Mouse (Mus musculus) limb, embryonic 13.5 days (tissue): Measurements from ENCODE around the gene St3gal3. TPM values are rescaled to one million over a fixed set of nuclear protein-coding genes. Genes with fewer than 3 reads are reported as not detected.

ENCODE experiments used
- ATAC-seq: fragments of 200-750 bp; cut with Nextera tagmentation; 2 replicates; pipeline ENCODE4 v1.8.0; 2017; ENCODE audit warnings: low read depth, moderate number of reproducible peaks, moderate TSS enrichment; ENCODE audit not compliant: low FRiP score
- H3K27ac ChIP-seq: fragments of 300-500 bp; sonication (generic); 2 replicates; pipeline ENCODE4 v1.5.1; 2015; ENCODE audit warnings: inconsistent platforms, mild to moderate bottlenecking, moderate library complexity
- H3K27me3 ChIP-seq: fragments of 300-500 bp; sonication (generic); 2 replicates; pipeline ENCODE4 v1.6.1; 2015; ENCODE audit warnings: mild to moderate bottlenecking, inconsistent platforms
- H3K36me3 ChIP-seq: fragments of 300-500 bp; sonication (generic); 2 replicates; pipeline ENCODE4 v1.6.1; 2015; ENCODE audit warnings: inconsistent platforms, mild to moderate bottlenecking, moderate library complexity
- H3K4me1 ChIP-seq: fragments of 300-500 bp; sonication (generic); 2 replicates; pipeline ENCODE4 v1.6.1; 2015; ENCODE audit warnings: inconsistent platforms
- H3K4me2 ChIP-seq: fragments of 300-500 bp; sonication (generic); replicated peaks from 2 replicates; pipeline ENCODE4 v1.6.1; 2015; ENCODE audit warnings: inconsistent platforms, mild to moderate bottlenecking, moderate library complexity
- H3K4me3 ChIP-seq: fragments of 300-500 bp; sonication (generic); 2 replicates; pipeline ENCODE4 v1.5.1; 2015; ENCODE audit warnings: moderate library complexity, mild to moderate bottlenecking, inconsistent platforms
- H3K9ac ChIP-seq: fragments of 300-500 bp; sonication (generic); 2 replicates; pipeline ENCODE4 v1.6.1; 2015; ENCODE audit warnings: mild to moderate bottlenecking, inconsistent platforms
- H3K9me3 ChIP-seq: fragments of 300-500 bp; sonication (generic); 2 replicates; pipeline ENCODE4 v1.6.1; 2016; ENCODE audit warnings: inconsistent platforms
- WGBS: fragments of 180-500 bp; shearing (Covaris S2); methylation state at CpG from one replicate; pipeline ENCODE4 v1.1.7; 2015; 5-methylcytosine and 5-hydroxymethylcytosine counted together
- polyA plus RNA-seq: library from polyadenylated mRNA; unstranded; fragments of >200 nt; fragmentation: Nextera tagmentation; extraction: Ambion mirVana; gene quantifications from 2 replicates; pipeline ENCODE4 v1.2.1, GENCODE M21; 2015

Gene St3gal3
- polyA plus RNA-seq, 1 experiment from 2014 or later = 9.8 TPM

DNA sequence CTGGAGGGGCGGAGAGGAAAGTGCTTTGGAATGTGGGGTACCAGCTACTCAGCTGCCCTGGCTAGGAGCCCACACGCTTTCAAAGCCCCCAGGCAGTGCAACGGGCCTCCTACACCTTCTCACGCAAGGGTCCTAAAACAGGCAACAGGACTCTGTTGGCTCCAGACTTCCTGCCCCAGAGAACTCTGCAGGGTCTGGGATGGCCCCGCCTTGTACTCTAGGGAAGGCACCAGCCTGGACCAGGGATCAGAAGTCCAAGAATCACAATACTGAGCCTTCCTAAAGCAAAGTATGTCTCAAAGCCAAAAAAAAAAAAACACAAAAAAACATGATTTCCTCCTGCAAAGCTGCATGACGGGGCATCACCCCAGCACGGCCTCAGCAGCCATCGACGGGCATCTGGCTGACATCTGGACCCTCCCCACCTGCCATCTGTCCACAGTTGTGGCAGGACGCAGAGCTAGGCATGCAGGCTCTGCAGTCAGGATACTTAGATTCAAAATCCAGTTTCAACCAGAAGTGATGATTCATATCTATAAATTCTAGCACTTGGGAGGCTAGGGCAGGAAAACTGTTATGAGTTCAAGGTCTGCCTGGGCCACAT lies 134.0 kb downstream of the St3gal3 start:
- no peaks in the 10 kb centered on the region for H3K9me3 ChIP-seq
- no peak overlapping the region for H3K9ac ChIP-seq
- no peak for ATAC-seq
- peaks cover 17% of the 10 kb centered on the region for H3K27me3 ChIP-seq
- peak overlapping the region; percentile 27; the same call in 1 of the 2 replicates for H3K4me2 ChIP-seq
- H3K36me3 ChIP-seq = no peaks in the 10 kb centered on the region
- H3K27ac ChIP-seq = peak overlapping the region; percentile 55
- H3K4me3 ChIP-seq = no peak overlapping the region
- peaks cover 46% of the 10 kb centered on the region for H3K4me1 ChIP-seq
- WGBS = 15% methylated on average over 10 of the region's 10 CpGs

DNA sequence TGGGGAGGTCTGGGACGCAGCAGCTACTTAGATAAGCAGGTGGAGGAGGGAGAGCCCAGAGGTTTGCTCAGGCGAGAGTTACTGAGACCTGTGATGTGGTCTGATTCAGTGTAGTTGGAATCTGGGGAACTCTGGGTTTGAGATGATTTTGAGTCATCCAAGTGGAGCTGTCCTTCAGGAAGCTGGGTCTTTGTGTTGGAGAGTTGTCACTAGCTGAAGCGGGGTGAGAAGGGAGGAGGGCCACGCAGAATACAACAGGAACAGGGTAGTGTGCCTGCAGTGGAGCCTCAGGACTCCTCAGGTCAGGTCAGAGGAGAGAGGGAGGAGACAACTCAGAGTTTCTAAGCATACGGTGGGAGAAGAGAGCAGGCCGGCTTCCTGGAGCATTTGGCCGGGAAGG lies 134.8 kb downstream of the St3gal3 start:
- no peak for ATAC-seq
- 54% methylated on average over 7 of the region's 7 CpGs for WGBS

GRCm38 (mm10) chr4:117997381-117998269 lies 137.1 kb downstream of the St3gal3 start:
- Histone ChIP-seq H3K4me3 (no peak overlapping the region), H3K27ac (peak overlapping the region; percentile 3; the same call in 1 of the 2 replicates), H3K27me3 (peaks cover 19% of the 10 kb centered on the region), H3K4me1 (peaks cover 46% of the 10 kb centered on the region), H3K36me3 (no peaks in the 10 kb centered on the region), H3K9ac (peak overlapping the region; percentile 46; the same call in 1 of the 2 replicates), H3K9me3 (no peaks in the 10 kb centered on the region), H3K4me2 (peak overlapping the region; percentile 46)
- WGBS = 13% methylated on average over 20 of the region's 20 CpGs
- ATAC-seq = peak; percentile 52

More for the DNA sequence above, 134.8 kb downstream of the St3gal3 start:
- Histone ChIP-seq H3K27ac (0 out of 2 replicates have a peak overlapping the region, but pooled peaks have one; percentile 55), H3K36me3 (no peaks in the 10 kb centered on the region), H3K4me3 (no peak overlapping the region), H3K27me3 (peaks cover 17% of the 10 kb centered on the region), H3K4me1 (peaks cover 46% of the 10 kb centered on the region), H3K9me3 (no peaks in the 10 kb centered on the region), H3K9ac (no peak overlapping the region), H3K4me2 (no peak overlapping the region)

- Histone ChIP-seq H3K4me3 (no peak overlapping the region), H3K4me2 (no peak overlapping the region), H3K27me3 (peaks cover 19% of the 10 kb centered on the region), H3K4me1 (peaks cover 46% of the 10 kb centered on the region), H3K27ac (no peak overlapping the region), H3K36me3 (no peaks in the 10 kb centered on the region), H3K9me3 (no peaks in the 10 kb centered on the region), H3K9ac (peak overlapping the region; percentile 25; the same call in 1 of the 2 replicates)
- no peak for ATAC-seq
- 71% methylated on average over 5 of the region's 5 CpGs for WGBS
These were observed 138.0 kb downstream of the St3gal3 start for GRCm38 (mm10) chr4:117996701-117997100.

GRCm38 (mm10) chr4:117995461-117995860 lies 139.3 kb downstream of the St3gal3 start:
- Histone ChIP-seq H3K9ac (no peak overlapping the region), H3K4me2 (no peak overlapping the region), H3K36me3 (no peaks in the 10 kb centered on the region), H3K4me3 (no peak overlapping the region), H3K9me3 (no peaks in the 10 kb centered on the region), H3K27me3 (peaks cover 19% of the 10 kb centered on the region), H3K27ac (no peak overlapping the region), H3K4me1 (peaks cover 35% of the 10 kb centered on the region)
- no peak for ATAC-seq
- 100% methylated on average over 1 of the region's 1 CpGs for WGBS

DNA sequence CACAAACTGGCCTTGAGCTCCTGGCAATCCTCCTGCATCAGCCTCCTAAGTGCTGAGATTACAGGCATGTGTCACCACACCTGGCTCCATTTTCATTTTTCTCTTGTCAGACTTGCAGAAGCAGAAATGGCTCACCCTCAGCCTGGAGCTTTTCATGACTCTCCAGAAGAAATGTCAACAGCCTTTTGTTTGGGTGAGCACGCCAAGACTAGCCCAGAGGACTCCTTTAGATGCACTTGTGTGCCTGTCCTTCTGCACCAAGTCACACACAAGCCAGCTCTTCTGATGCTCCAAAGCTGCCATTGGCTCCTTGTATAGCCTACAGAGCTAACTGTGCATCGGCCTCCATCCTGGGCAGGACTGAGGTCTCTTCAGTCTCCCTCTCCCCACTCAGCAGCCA lies 141.3 kb downstream of the St3gal3 start:
- peaks cover 29% of the 10 kb centered on the region for H3K4me1 ChIP-seq
- no peak for ATAC-seq
- H3K27ac ChIP-seq = no peak overlapping the region
- H3K27me3 ChIP-seq = peaks cover 9% of the 10 kb centered on the region; the same call in 1 of the 2 replicates
- H3K9me3 ChIP-seq = no peaks in the 10 kb centered on the region
- H3K4me3 ChIP-seq = no peak overlapping the region
- no peak overlapping the region for H3K9ac ChIP-seq
- WGBS = 86% methylated on average over 2 of the region's 2 CpGs
- no peaks in the 10 kb centered on the region for H3K36me3 ChIP-seq
- H3K4me2 ChIP-seq = no peak overlapping the region

DNA sequence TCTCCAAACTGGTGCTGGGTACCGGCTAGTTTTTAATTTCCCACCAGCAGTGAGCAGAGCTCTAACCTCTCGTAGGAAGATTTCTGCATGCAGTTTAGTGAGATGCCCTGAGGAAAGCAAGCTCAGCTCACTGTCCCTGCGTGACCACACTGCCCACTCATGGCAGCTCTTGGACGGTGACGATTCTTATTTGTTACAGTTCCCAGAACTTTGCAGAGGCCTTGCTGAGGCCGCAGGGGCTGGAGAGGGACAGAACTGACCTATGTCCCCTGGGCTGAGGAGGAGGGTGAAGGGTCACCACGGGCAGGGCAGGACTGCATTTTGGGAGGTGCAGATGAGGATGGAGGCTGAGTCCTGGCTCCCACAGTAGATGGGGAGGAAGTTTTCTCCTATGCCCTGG lies 141.8 kb downstream of the St3gal3 start:
- no peaks in the 10 kb centered on the region for H3K36me3 ChIP-seq
- H3K4me3 ChIP-seq = no peak overlapping the region
- ATAC-seq = no peak
- H3K27ac ChIP-seq = no peak overlapping the region
- H3K4me1 ChIP-seq = peaks cover 29% of the 10 kb centered on the region
- WGBS = 71% methylated on average over 7 of the region's 7 CpGs
- 0 out of 2 replicates have a peak, but pooled peaks cover 6% of the 10 kb centered on the region for H3K27me3 ChIP-seq
- H3K4me2 ChIP-seq = no peak overlapping the region
- no peaks in the 10 kb centered on the region for H3K9me3 ChIP-seq
- H3K9ac ChIP-seq = no peak overlapping the region

- ATAC-seq = no peak
- Histone ChIP-seq H3K27ac (no peak overlapping the region), H3K27me3 (0 out of 2 replicates have a peak, but pooled peaks cover 6% of the 10 kb centered on the region), H3K4me2 (no peak overlapping the region), H3K9ac (no peak overlapping the region), H3K9me3 (no peaks in the 10 kb centered on the region), H3K36me3 (no peaks in the 10 kb centered on the region), H3K4me1 (peaks cover 21% of the 10 kb centered on the region), H3K4me3 (no peak overlapping the region)
- WGBS = 91% methylated on average over 3 of the region's 3 CpGs
These were observed 142.7 kb downstream of the St3gal3 start for GRCm38 (mm10) chr4:117992036-117992435.

GRCm38 (mm10) chr4:117991055-117991627 lies 143.6 kb downstream of the St3gal3 start:
- no peaks in the 10 kb centered on the region for H3K36me3 ChIP-seq
- peaks cover 20% of the 10 kb centered on the region for H3K4me1 ChIP-seq
- H3K27me3 ChIP-seq = 0 out of 2 replicates have a peak, but pooled peaks cover 2% of the 10 kb centered on the region
- H3K4me2 ChIP-seq = no peak overlapping the region
- no peak overlapping the region for H3K9ac ChIP-seq
- no peaks in the 10 kb centered on the region for H3K9me3 ChIP-seq
- WGBS = 83% methylated on average over 8 of the region's 8 CpGs
- no peak overlapping the region for H3K27ac ChIP-seq
- no peak for ATAC-seq
- no peak overlapping the region for H3K4me3 ChIP-seq

GRCm38 (mm10) chr4:117990571-117990970 lies 144.1 kb downstream of the St3gal3 start:
- H3K4me2 ChIP-seq = no peak overlapping the region
- no peaks in the 10 kb centered on the region for H3K36me3 ChIP-seq
- no peak overlapping the region for H3K27ac ChIP-seq
- 76% methylated on average over 3 of the region's 3 CpGs for WGBS
- H3K9me3 ChIP-seq = no peaks in the 10 kb centered on the region
- H3K9ac ChIP-seq = no peak overlapping the region
- peaks cover 20% of the 10 kb centered on the region for H3K4me1 ChIP-seq
- no peak for ATAC-seq
- H3K27me3 ChIP-seq = 0 out of 2 replicates have a peak, but pooled peaks cover 2% of the 10 kb centered on the region
- no peak overlapping the region for H3K4me3 ChIP-seq

GRCm38 (mm10) chr4:117989801-117990200 lies 144.9 kb downstream of the St3gal3 start:
- no peak overlapping the region for H3K27ac ChIP-seq
- H3K4me1 ChIP-seq = peaks cover 23% of the 10 kb centered on the region
- WGBS = 93% methylated on average over 12 of the region's 12 CpGs
- H3K27me3 ChIP-seq = 0 out of 2 replicates have a peak, but pooled peaks cover under 1% of the 10 kb centered on the region
- no peaks in the 10 kb centered on the region for H3K9me3 ChIP-seq
- no peak for ATAC-seq
- no peak overlapping the region for H3K9ac ChIP-seq
- no peak overlapping the region for H3K4me3 ChIP-seq
- no peaks in the 10 kb centered on the region for H3K36me3 ChIP-seq
- H3K4me2 ChIP-seq = no peak overlapping the region

GRCm38 (mm10) chr4:117986766-117987165 lies 147.9 kb downstream of the St3gal3 start:
- no peak overlapping the region for H3K4me2 ChIP-seq
- WGBS = 72% methylated on average over 8 of the region's 8 CpGs
- H3K27ac ChIP-seq = no peak overlapping the region
- H3K9me3 ChIP-seq = no peaks in the 10 kb centered on the region
- no peaks in the 10 kb centered on the region for H3K36me3 ChIP-seq
- H3K4me3 ChIP-seq = no peak overlapping the region
- no peaks in the 10 kb centered on the region for H3K27me3 ChIP-seq
- H3K9ac ChIP-seq = no peak overlapping the region
- H3K4me1 ChIP-seq = peaks cover 34% of the 10 kb centered on the region
- no peak for ATAC-seq
